Mouse (Mus musculus) C2C12 (cell line): Measurements from ENCODE around the gene Cldn6.

Source experiments
- CEBPB ChIP-seq: IDR thresholded peaks from one replicate; pipeline ENCODE4 v1.6.1; 2011; ENCODE audit warnings: low read depth, mild to moderate bottlenecking, control low read depth, moderate library complexity
- CTCF ChIP-seq: IDR thresholded peaks from one replicate; pipeline ENCODE4 v1.5.1; 2011; ENCODE audit not compliant: control insufficient read depth, insufficient read depth, insufficient read length
- MAX ChIP-seq: IDR thresholded peaks from one replicate; pipeline ENCODE4 v1.6.1; 2011; ENCODE audit warnings: mild to moderate bottlenecking, control low read depth
- MYOD1 ChIP-seq: IDR thresholded peaks from one replicate; pipeline ENCODE4 v1.6.1; 2011; ENCODE audit warnings: low read depth; ENCODE audit not compliant: control insufficient read depth, insufficient read length
- USF1 ChIP-seq: IDR thresholded peaks from one replicate; pipeline ENCODE4 v1.6.1; 2011; ENCODE audit warnings: low read depth, mild to moderate bottlenecking, control low read depth, moderate library complexity

- TF ChIP-seq CTCF = no peak
- TF ChIP-seq MAX = no peak
- no peak for TF ChIP-seq USF1
- no peak for TF ChIP-seq CEBPB
- TF ChIP-seq MYOD1 = no peak
Measured at GRCm38 (mm10) chr17:23671519-23671918, 7.5 kb upstream of the Cldn6 start.
